Mouse (Mus musculus) embryo, embryonic 11 days (tissue): ENCODE measurements at regions not wholly inside any gene's neighbourhood (a gene's known extent, or its start where the extent isn't known, plus 50 kb on each side); places are given as distances from the start of the nearest gene placed in this dataset.

Source experiments
- DNase-seq: peaks from one replicate; pipeline ENCODE4 v3.0.0-alpha.2; 2015

DNA sequence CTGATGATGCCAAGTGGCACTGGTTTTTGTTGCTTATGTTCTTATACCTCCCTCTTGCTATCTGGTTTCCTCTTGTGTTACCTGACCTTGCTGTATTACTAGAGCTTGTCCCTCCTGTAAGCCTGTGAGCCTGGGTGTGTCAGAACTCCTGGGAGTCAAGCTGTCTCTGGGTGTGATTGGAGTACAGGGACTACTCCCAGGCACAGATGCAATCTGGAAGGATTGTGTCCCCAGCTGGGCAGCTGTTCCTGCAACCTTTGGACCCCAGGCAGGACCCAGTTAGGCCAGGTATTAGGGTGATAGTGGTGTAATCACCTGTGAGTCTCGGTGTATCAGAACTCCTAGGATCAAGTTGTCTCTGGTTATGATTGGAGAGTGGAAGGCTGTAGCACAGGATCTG is 97.4 kb upstream of the Dock11 start:
- no peak for DNase-seq

DNA sequence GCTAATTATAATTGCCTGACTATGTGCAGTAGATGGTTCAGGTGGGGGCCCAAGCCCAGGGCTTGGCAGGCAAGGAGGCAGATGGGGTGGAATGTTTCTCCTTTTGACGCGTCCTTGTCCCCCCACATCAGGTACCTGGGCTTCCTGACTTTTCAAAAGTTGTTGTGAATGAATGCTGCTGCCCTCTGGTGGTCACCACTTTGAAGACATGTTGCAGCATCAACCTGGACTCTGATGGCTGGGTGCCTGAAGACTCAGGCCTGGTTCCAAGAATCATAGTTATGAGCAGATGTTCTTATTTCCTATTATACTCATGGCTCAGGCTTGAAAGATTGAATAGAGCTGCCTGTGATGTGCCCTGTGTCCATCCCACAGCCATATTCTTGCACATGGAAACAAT is 75.4 kb upstream of the Dock11 start:
- peak; percentile 26 for DNase-seq

DNA sequence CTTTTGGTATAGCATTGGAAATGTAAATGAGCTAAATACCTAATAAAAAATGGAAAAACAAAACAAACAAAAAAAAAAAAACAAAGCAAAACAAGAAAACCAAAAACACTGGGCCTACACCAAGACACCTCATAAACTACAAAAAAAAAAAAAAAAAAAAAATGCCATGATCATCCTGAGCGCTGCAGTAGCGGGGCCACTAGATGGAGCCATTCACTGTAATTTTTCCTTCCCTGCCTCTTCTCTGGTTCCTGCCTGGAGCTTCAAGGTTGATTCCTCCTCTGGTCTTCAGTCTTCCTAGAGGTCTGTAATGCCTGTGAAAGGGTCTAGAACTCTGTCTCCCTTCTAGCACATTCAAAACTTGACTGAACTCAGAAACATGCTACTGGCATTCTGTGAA is 54.2 kb upstream of the Dock11 start:
- DNase-seq = peak; percentile 19

DNA sequence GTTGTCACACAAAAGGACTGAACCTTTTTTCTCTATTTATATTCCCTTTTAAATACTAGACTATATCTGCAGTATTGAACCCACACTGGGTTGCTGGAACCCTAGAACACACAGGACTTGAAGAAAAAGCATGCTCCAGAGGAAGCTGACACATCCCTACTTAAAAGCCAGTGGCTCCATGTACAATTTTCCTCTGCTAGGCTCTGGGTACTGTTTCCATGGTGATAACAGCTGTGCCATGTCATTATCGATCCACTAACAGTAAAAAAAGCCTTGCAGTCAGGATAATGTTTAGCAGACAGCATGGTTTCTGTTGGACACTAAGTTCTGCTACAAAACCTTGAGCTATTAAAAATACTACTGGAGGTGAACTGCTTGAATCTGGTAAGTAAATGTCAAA is 50.6 kb upstream of the Dock11 start:
- no peak for DNase-seq
